Mouse (Mus musculus) splenic B cell, adult 2 months (primary cell): Measurements from ENCODE around the gene Spats2l.

Experiments
- DNase-seq: peaks from one replicate; pipeline ENCODE4 v3.0.0-alpha.2; 2011; ENCODE audit warnings: low read depth, low spot score
- H3K27me3 ChIP-seq: 2 replicates; pipeline ENCODE4 v1.6.1; 2012; ENCODE audit warnings: mild to moderate bottlenecking, low read length, moderate library complexity, mixed read lengths; ENCODE audit not compliant: control insufficient read depth, poor library complexity, insufficient read depth, severe bottlenecking
- H3K36me3 ChIP-seq: 2 replicates; pipeline ENCODE4 v1.6.1; 2012; ENCODE audit warnings: mild to moderate bottlenecking, low read length, moderate library complexity, mixed read lengths; ENCODE audit not compliant: control insufficient read depth, poor library complexity, insufficient read depth, severe bottlenecking

Gene Spats2l

DNA sequence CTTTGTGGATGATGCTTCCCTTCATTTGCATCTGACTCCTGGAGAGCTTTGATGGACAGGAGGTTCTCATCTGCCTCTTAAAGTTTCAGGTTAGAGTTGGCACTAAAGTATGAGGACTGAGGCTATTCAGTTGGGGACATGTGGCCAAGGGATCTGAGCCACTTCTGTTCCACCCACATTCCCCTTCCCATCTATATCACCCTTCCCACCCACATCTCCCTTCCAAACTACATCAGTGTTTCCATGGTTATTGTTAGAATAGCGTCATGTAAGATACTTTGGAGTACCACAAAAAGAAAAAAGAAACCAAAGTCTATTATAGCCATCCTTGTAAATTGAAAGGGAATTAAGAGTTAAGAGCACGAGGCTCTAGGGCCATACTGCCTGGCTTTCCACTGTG, 25.4 kb downstream of the Spats2l start:
- Histone ChIP-seq H3K27me3 (no peaks in the 10 kb centered on the region), H3K36me3 (no peaks in the 10 kb centered on the region)
- no peak for DNase-seq

DNA sequence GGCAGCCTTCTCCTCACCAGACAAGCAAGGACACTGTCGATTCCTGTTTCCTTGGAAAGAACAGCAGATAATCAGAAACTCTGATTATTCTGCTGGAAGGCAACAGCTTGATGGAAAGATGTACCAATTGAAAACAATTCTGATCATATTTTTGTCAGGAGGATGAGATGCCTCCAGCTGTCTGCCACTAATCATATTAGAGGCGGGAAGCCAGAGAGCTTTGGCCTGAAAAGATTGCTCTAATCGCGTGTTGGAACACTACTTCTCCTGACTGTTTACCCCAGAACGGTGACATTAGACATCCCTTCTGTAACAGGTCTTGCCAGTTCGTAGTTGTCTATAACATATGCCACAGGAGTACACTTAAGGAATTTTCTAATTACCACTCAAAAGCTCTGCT, 26.9 kb downstream of the Spats2l start:
- no peaks in the 10 kb centered on the region for H3K36me3 ChIP-seq
- DNase-seq = no peak
- no peaks in the 10 kb centered on the region for H3K27me3 ChIP-seq

DNA sequence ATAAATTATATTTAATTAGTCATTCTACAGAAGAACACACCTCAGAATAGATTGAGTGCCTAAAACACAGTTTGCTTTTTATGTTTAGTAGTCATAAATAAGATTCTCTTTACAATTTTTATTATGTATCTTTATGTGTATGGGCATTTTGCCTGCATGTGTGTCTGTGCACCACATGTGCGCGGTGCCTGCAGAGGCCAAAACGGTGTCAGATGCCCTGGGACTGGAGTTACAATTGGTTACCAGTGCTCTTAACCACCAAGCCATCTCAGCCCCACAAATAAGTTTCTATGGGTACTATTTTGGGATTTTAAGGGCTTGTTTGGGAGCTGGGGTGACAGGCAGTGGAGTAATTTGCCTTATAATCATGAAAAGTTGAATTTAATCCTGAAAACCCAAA, 32.2 kb downstream of the Spats2l start:
- no peak for DNase-seq
- no peaks in the 10 kb centered on the region for H3K36me3 ChIP-seq
- no peaks in the 10 kb centered on the region for H3K27me3 ChIP-seq

DNA sequence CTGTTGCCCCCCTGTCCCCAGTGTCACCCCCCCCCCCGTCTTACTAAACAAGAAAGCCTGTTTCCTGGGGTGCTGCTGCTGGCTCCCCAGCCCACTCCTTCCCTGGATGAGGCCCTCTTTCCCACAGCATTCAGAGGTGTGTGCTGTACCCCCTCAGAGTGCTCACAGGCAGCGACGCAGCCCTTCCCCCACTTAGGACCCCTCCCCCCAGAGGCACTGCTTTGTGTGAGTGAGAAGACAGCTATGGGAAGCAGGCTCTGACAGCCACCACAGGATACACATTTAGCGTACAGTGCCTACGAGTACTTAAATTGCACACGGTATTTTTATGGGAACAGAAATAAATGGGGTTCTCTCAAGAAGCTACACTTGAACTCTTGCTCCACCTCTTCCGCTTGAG, 33.9 kb downstream of the Spats2l start:
- no peak for DNase-seq
- Histone ChIP-seq H3K27me3 (no peaks in the 10 kb centered on the region), H3K36me3 (no peaks in the 10 kb centered on the region)

DNA sequence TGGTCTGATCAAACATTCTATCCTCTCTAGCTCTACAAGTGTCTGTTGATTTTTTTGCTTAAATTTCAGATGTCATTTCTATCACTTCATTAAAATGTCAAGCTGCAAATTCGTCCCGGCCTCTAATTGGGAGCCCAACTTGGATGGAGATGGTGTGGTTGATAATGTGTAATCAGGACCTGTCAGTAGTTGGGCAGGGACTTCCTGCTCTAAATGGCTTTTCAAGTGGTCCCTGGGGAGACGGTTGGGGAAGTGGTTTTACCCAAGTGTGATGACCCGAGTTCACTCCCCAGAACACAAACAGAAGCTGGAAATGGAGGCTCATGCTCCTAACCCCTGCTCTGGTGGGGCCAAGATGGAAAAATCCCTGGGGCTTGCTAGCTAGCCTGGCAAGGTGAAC, 36.3 kb downstream of the Spats2l start:
- H3K36me3 ChIP-seq = no peaks in the 10 kb centered on the region
- H3K27me3 ChIP-seq = no peaks in the 10 kb centered on the region
- peak; percentile 4 for DNase-seq

DNA sequence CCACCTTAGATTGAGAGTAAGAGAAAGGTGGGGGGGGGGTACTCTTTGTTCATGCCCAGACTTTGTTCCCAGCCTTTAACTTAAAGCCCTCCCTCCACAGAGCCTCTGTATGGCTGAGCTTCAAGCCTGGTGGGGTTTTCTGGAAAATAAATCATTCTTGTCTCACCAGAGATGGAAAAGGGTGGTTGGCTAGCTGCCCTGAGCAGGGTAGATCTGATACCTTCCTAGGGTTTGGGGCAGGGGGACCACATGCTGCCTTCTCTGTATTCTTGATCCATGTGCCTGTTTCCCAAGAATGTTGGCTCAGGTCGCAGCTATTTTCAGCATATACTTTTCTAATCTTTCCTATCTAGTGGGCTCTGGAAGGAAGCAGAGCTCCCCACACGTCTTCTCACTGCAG, 43.1 kb downstream of the Spats2l start:
- Histone ChIP-seq H3K36me3 (no peaks in the 10 kb centered on the region), H3K27me3 (no peaks in the 10 kb centered on the region; the same call in 1 of the 2 replicates)
- DNase-seq = no peak

DNA sequence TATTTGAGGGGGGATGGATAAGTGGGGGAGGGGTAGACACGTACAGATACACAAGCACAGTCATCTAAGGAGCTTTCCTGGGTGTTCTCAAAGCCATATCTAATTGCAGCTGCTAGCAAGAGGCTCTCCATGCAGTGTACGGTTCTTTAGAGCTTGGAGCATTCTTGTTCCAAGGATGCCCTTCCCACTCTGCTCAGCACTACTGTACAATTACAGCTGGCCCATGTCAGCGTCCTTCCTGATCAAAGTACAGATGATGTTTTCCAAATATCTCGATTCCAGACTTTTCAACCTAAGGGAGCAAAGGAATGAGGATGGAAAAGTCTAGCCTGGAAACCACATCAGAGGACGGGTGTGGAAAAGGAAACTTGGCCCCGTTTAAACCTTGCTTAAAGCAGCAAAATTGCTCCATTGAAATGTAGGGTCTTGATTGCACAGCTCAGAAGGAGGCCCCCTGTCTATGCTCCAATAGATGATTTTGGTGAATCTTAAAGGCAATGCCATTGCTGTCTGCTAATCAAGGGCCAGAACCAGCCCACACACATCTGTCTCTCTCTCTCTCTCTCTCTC, 46.6 kb downstream of the Spats2l start:
- no peak for DNase-seq
- H3K36me3 ChIP-seq = no peaks in the 10 kb centered on the region
- no peaks in the 10 kb centered on the region; the same call in 1 of the 2 replicates for H3K27me3 ChIP-seq

DNA sequence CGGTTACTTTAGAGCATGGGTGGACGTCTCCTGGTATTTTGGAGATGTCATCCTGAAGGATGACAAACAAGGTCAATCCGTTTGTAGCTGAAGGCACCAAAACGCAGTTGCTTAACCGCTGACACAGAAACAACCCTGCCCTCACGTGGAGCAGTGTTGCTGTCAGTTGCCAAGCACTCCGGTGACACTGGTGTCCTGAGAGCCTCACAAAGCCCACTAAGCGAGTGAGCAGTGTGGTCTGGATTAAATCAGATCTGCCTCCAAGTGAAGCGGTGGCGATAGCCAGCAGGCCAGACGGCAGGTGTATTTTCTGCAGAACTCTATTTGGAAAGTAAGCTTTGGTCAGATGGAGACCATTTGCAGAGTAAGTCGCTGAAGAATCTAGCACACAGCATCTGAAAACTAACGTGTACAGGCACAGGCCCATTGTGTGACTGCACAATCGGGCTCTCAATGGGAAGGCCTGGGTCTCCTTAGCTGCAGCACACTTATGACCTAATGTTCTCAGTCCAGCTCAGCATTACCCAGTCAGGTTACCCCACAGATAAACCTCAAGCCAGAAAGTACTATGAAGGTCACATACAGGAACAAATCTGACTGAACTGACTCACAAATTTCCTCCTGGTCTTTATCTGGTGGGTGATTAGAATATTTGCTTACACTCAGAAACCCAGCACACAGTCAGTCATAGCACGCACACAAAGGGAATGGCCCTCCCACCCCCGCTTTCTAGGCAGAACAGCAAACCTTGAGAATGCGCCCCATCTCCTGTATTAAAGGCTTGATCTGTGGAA, 51.2 kb downstream of the Spats2l start:
- Histone ChIP-seq H3K36me3 (no peaks in the 10 kb centered on the region), H3K27me3 (no peaks in the 10 kb centered on the region)
- DNase-seq = no peak

DNA sequence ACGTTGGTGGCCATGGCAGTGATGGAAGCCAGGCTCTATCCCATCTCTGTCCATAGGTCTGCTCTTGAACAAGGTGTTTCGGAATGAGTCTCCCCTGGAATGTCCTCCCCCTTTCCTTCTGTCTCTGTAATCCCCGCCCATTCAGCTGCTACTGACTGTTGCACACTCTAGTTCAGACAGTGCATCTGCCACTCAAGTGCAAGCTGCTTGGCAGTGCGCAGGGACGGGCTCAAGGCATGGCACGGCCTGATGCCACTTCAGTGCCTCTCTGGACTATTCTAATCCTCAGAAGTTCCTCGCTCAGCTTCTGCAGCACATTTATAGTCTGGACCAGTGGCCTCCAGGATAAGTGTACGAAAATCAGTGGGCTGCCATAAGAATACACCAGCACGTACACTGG, 52.3 kb downstream of the Spats2l start:
- H3K27me3 ChIP-seq = no peaks in the 10 kb centered on the region
- DNase-seq = no peak

DNA sequence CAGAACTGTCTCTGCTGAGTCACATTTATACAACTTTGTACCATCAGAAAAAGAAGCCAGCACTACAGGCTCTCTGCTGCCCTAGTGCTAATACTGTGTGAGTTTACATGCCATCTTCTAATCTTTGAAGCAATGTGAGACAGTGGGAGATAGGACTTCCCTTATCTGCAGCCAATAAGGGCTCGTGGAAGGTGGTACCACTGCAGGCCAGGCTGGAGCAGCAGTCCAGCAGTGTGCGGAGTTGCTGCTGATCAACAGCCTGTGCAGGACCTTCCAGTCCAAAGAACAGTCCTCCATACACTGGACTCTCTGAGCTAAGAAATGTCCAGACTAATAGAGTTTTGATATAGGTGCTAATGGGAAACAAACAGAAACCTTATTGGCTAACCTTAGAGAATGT, 59.2 kb downstream of the Spats2l start:
- H3K27me3 ChIP-seq = no peaks in the 10 kb centered on the region
- DNase-seq = no peak
- H3K36me3 ChIP-seq = no peaks in the 10 kb centered on the region

More for the DNA sequence above, 52.3 kb downstream of the Spats2l start:
- H3K36me3 ChIP-seq = no peaks in the 10 kb centered on the region

DNA sequence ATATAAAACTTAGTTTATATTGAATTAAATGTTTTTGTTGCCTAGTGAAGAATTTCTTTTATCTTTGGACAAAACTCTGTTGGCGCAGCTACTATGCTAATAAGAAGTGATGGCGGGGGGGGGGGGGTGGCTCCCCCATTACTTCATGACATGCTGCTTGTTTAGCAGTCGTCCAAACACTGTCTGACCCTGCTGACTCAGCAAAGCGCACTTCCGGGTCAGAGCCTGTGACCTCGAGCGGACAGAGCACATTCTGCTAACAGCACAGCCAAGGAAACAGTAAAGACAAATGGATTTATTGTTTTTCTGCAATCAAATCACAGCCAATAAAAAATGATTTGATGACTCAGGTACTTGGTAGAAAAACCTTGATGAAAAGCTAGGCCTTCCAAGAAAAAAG, 61.2 kb downstream of the Spats2l start:
- DNase-seq = no peak
- Histone ChIP-seq H3K36me3 (no peaks in the 10 kb centered on the region), H3K27me3 (no peaks in the 10 kb centered on the region)

DNA sequence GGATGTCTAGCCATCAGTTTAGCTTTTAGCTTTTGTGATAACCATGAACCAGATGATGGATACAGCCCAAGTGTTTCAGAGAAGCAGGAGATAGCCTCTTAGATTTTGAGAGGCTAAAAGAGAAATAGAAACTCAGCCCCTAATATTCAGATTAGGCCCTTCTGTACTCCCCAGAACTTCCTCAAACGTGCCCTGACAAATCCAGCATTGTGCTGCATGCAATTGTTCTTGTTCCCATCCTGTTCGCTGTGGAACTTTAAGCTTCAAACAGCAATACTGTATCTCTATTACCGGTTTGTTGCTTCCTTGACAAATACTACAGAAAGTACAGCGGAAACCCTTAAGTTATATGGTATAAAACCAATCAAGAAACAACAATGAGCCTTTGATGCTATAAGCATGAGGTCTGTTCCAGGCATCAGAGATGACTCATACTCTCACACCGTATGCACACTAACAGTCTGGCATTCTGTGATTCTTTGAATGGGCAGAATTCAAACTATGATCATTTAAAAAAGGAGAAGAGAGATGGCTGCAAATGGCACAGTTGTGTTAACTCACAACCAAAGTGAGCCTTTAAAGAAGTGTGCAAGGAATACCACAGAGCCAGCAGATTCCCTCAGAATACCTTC, 62.8 kb downstream of the Spats2l start:
- Histone ChIP-seq H3K27me3 (no peaks in the 10 kb centered on the region), H3K36me3 (no peaks in the 10 kb centered on the region)
- DNase-seq = no peak

DNA sequence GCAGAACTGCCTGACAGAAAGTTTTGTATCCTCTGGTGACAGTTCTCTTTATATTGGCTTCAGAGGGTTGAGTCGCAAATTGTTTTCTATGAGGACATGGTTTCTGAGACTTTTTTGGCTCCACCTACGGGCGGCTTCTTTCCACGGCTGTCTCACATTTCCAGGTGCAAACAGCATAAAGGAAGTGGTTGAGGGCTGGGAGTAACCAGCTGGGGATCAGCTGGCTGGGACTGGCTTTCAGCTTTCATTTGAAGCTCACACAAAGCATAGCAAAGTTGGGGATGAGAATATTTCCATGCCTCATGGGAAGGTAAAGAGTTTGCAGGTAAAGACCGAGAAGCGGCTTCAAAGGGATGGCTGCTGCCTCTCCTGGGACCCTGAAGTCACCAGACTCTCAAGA, 65.9 kb downstream of the Spats2l start:
- no peaks in the 10 kb centered on the region for H3K36me3 ChIP-seq
- no peaks in the 10 kb centered on the region for H3K27me3 ChIP-seq
- DNase-seq = no peak

DNA sequence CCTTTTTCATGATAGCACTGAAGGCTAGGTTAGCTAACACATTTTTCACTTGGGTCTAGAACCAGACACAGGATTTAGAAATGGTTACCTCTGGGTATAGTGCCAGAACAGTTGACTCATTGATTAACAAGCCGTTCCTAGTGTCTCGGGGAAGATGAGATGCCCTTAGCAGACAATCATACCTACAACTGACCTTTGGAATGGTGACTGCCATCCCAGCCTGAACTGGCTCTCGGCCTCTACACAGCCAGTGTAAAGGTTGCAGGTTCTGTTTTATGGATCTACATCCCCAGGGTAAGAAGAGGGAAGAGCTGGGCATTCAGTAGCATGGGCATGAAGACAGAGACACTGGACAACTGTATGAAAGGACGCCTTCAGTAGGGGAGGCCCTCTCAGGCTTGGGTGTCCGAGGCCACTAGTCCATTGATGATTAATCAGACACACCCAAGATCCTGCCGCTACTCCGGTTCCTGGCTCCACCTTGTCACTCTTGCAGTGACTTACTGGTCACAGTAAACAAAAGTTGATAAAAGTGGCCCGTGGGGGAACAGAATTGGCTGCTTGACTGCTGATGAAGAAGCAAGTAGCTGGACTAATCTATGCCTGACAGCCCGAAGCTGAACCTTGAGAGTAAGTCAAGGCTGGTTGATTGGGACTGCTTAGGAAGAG, 71.2 kb downstream of the Spats2l start:
- H3K27me3 ChIP-seq = no peaks in the 10 kb centered on the region
- H3K36me3 ChIP-seq = no peaks in the 10 kb centered on the region
- DNase-seq = no peak
